Mouse (Mus musculus): Measurements from ENCODE around the gene Ints6l.
A peak's percentile ranks its signal among the peaks of the same experiment; 100 is the strongest.

Gene Ints6l

GRCm38 (mm10) chrX:56531266-56531665 lies 76.6 kb downstream of the Ints6l start:
- DNase-seq = peak; percentile 63 to 77

- peak; percentile 38 for DNase-seq
Measured at GRCm38 (mm10) chrX:56537162-56537561, 82.5 kb downstream of the Ints6l start.

GRCm38 (mm10) chrX:56549506-56549905 lies 94.8 kb downstream of the Ints6l start, which contains the start of gene Gm648:
Gene Gm648 (minus strand): TSS chrX:56549606.
- DNase-seq = no peak

GRCm38 (mm10) chrX:56553584-56553983 lies 98.9 kb downstream of the Ints6l start:
- DNase-seq = no peak

Data from kidney, postnatal 25 days (tissue).